Mouse (Mus musculus) layer of hippocampus, postnatal 25 days (tissue): ENCODE data around the gene Tmem178. TPM values are rescaled to one million over a fixed set of nuclear protein-coding genes. Genes with fewer than 3 reads are reported as not detected.
A peak's percentile ranks its signal among the peaks of the same experiment; 100 is the strongest.

Experiments used
- DNase-seq, 2 experiments: peaks; one replicate each; pipeline ENCODE4 v3.0.0; 2022; ENCODE audit warnings: mixed read lengths in 2 of 2, low spot score in 1 of 2; ENCODE audit errors: extremely low spot score in 1 of 2
- total RNA-seq, 2 experiments: library from RNA; stranded (reverse); gene quantifications; 2 replicates each; pipeline ENCODE4 v1.2.3; 2021

Gene Tmem178
- total RNA-seq, 2 experiments from 2014 or later, result 102 to 109 TPM

DNA sequence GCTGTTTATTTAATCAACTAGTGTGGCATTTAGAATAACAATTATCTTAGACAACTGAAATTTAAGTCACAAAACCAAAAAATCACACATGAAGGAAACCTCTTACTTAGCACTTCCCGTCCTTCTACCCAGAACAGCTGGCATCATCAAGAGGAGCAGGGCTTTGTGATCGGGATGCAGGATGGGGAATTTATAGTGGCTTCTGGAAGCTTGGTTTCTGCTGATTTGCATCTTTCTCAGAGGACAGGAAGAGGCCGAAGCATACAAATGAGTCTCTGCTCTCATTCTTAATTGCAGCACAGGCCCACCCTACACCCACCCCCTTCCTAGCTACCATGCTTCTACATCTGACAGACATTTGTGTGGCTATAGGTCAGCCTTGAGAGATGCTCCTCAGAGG lies 99.9 kb downstream of the Tmem178 start:
- DNase-seq, result no peak

GRCm38 (mm10) chr17:81045115-81045514 lies 100.7 kb downstream of the Tmem178 start:
- no peak for DNase-seq

DNA sequence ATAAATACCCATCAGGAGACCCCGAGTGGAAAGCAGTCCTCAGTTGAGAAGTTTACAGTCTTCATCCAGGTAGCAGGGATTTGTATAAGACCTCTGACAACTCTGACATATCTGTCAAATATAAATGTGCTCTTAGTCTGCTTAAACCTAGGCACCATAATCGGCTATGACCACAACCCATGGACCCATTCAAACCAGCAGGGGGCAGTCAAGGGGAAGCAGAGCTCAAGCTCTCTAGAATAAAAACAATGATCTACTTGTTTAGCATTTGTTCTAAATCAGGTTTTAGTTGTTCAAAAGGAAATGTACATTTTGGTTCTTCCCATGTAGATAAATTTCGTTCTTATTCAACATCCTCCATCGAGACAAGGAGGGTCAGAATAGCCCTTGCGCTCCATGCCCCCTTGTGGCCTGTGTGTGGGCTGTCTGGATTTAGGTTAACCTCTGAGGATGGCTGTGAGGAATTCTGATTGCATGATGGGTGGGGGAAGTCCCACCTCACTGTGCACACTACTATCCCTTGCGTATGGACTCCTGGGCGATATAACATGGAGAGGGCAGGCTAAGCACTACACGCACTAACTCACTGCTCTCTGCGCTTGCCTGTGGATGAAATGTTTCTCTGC lies 101.2 kb downstream of the Tmem178 start:
- DNase-seq, result peak in 1 of 2 experiments; percentile 66

- no peak for DNase-seq
Measured at GRCm38 (mm10) chr17:81047930-81048564, 103.6 kb downstream of the Tmem178 start.

Other genes with a start within 250 kb of the Tmem178 start
- gene Map4k3, start 216.1 kb upstream of the Tmem178 start, total RNA-seq, result 10 to 100 TPM; 87.8 to 88.7 TPM
- 1 to 10 TPM; 6.8 to 8.4 TPM for gene Thumpd2, start 120.5 kb downstream of the Tmem178 start, total RNA-seq